Mouse (Mus musculus): Measurements from ENCODE around the gene Arv1.

- no peak for TF ChIP-seq GATA1 (IDR thresholded peaks at IDR 0.05; ENCODE audit: low read length)
- TF ChIP-seq TAL1 (IDR thresholded peaks at IDR 0.05; ENCODE audit: low read length) = no peak
Observed at GRCm38 (mm10) chr8:124715736-124716135, 6.2 kb upstream of the Arv1 start.

All from erythroblast, embryonic 14.5 days (primary cell).